Mouse (Mus musculus) heart, adult 9 months (tissue): ENCODE measurements around the gene Vrk1.

Source experiments
- DNase-seq, 2 experiments: peaks; one replicate each; pipeline ENCODE4 v3.0.0; 2022; ENCODE audit warnings: low spot score in 2 of 2

The Vrk1 gene

DNA sequence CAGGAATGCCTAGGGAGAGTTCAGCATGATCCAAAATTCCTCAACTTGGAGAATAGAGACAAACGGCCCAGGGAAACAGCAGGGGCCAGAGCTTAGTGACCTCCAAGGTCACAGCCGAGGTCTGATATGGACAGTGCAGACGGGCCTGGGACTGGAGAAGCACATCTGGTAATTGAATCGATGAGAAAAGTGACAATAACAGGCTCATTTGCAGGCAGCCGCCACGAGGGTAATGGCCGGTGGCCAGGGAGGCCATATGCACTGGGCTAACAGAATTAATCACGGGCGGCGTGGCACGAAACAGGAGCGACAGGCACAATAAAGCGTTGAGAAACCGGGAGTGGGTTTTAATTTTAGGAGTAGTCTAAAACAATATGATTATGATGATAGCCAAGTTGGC lies 113.2 kb downstream of the Vrk1 start:
- DNase-seq, result no peak

DNA sequence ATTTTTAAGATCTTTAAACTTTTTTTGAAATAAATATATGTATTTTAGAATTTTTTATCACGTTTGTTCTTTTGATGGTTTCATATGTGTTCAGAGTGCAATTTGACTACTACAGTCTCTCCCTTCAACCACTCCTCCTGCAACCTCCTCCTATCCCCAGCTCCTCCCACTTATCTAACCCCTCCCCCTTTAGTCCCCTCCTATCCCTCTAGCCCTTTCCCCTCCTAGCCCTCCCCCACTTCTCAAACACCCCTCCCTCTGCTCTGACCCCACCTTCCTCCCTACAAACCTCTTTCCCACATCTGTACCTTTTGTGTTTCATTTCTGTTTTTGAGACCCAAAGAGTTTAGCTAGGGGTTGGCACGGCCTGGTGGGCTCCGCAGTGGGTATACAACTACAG lies 114.6 kb downstream of the Vrk1 start:
- no peak for DNase-seq
